Mouse (Mus musculus) embryonic facial prominence, embryonic 15.5 days (tissue): ENCODE data around the gene Susd1. TPM values are rescaled to one million over a fixed set of nuclear protein-coding genes. Genes with fewer than 3 reads are reported as not detected.

ENCODE experiments used
- ATAC-seq: fragments of 200-750 bp; cut with Nextera tagmentation; 2 replicates; pipeline ENCODE4 v1.8.0; 2017; ENCODE audit warnings: low read depth, moderate TSS enrichment; ENCODE audit not compliant: insufficient number of reproducible peaks, low FRiP score, low TSS enrichment
- H3K27ac ChIP-seq: fragments of 300-500 bp; sonication (generic); replicated peaks from 2 replicates; pipeline ENCODE4 v1.5.1; 2015; ENCODE audit warnings: mild to moderate bottlenecking, inconsistent platforms
- H3K27me3 ChIP-seq: fragments of 300-500 bp; sonication (generic); 2 replicates; pipeline ENCODE4 v1.6.1; 2015; ENCODE audit warnings: inconsistent platforms
- H3K36me3 ChIP-seq: fragments of 300-500 bp; sonication (generic); 2 replicates; pipeline ENCODE4 v1.6.1; 2015; ENCODE audit warnings: mild to moderate bottlenecking, inconsistent platforms
- H3K4me1 ChIP-seq: fragments of 300-500 bp; sonication (generic); 2 replicates; pipeline ENCODE4 v1.6.1; 2015; ENCODE audit warnings: inconsistent platforms
- H3K4me2 ChIP-seq: fragments of 300-500 bp; sonication (generic); replicated peaks from 2 replicates; pipeline ENCODE4 v1.6.1; 2015; ENCODE audit warnings: mild to moderate bottlenecking, inconsistent platforms
- H3K4me3 ChIP-seq: fragments of 300-500 bp; sonication (generic); replicated peaks from 2 replicates; pipeline ENCODE4 v1.5.1; 2015; ENCODE audit warnings: mild to moderate bottlenecking, inconsistent platforms
- H3K9ac ChIP-seq: fragments of 300-500 bp; sonication (generic); 2 replicates; pipeline ENCODE4 v1.6.1; 2015; ENCODE audit warnings: inconsistent platforms
- H3K9me3 ChIP-seq: fragments of 300-500 bp; sonication (generic); replicated peaks from 2 replicates; pipeline ENCODE4 v1.6.1; 2016; ENCODE audit warnings: inconsistent platforms
- WGBS: fragments of 180-500 bp; shearing (Covaris S2); methylation state at CpG from one replicate; pipeline ENCODE4 v1.1.7; 2015; 5-methylcytosine and 5-hydroxymethylcytosine counted together
- polyA plus RNA-seq: library from polyadenylated mRNA; unstranded; fragments of >200 nt; fragmentation: Nextera tagmentation; extraction: Ambion mirVana; gene quantifications from 2 replicates; pipeline ENCODE4 v1.2.1, GENCODE M21; 2015

Susd1 gene
- polyA plus RNA-seq, 1 experiment from 2014 or later, result 4.4 TPM

DNA sequence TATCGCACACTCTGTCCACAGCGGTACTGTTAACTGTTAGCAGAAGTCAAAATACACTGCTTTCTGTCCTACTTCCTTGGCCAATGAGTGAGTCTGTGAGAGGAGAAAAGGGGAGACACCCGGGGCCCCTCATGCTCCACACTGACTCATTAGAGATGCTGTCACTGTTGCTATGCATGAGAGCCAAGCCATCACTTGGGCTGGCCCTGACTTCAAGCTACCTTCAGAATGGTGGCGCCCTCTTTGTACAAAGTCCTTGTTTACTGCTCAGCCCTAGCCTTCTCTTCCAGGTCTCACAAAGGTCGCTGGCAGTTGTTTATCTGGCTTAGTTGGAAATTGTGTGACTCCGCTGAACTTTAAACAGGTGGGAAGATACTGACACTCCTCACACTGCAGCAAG lies 119.8 kb downstream of the Susd1 start:
- no peak overlapping the region for H3K27ac ChIP-seq
- 87% methylated on average over 6 of the region's 6 CpGs for WGBS
- no peaks in the 10 kb centered on the region for H3K36me3 ChIP-seq
- no peaks in the 10 kb centered on the region for H3K27me3 ChIP-seq
- H3K4me3 ChIP-seq, result no peak overlapping the region
- no peak overlapping the region for H3K9ac ChIP-seq
- no peak for ATAC-seq
- H3K4me1 ChIP-seq, result peaks cover 29% of the 10 kb centered on the region
- H3K9me3 ChIP-seq, result no peaks in the 10 kb centered on the region
- no peak overlapping the region for H3K4me2 ChIP-seq

DNA sequence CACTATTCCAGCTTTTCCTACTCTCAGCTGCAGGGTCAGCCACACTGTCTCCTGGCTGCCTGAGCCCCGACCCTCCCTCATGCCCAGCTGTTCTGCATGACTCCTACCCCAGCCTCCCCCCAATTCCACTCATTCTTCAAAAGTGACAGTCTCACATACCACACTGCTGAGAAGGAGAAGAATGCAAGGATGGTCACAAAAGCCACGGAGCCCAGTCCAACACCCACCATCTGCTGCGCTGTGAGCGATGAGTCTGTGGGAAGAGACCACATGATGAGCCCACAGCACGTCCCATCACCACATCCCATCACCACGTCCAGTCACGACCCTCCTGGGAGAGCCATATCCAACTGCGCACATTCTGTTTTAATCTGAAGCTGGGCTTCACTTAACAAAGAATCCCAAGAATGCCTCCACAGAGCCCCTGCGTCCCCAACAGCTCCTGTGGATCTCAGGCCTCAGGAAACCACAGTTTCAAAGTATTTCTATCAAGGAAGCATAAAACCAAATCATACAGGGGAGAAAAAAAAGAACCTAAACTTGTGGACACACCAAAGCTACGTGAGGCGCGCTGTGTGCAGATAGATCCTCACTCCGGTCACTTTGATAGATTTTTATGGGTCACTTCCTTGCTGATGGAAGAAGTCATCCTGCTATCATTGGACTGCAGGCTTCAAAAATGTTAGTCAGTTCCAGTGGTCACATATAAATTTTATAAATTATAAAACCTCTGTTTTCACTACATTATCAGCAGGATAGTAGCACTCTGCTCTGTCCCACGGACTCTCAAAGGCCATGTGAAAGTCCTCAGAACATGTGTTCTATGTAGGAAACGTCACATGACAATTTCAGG lies 122.7 kb downstream of the Susd1 start:
- Histone ChIP-seq H3K4me1 (peaks cover 8% of the 10 kb centered on the region; the same call in 1 of the 2 replicates), H3K27ac (peak overlapping the region; percentile 44; the same call in 1 of the 2 replicates), H3K36me3 (no peaks in the 10 kb centered on the region), H3K9me3 (no peaks in the 10 kb centered on the region), H3K4me3 (no peak overlapping the region), H3K4me2 (0 out of 2 replicates have a peak overlapping the region, but pooled peaks have one; percentile 8), H3K27me3 (no peaks in the 10 kb centered on the region), H3K9ac (no peak overlapping the region)
- ATAC-seq, result peak; percentile 82
- WGBS, result 38% methylated on average over 15 of the region's 15 CpGs

DNA sequence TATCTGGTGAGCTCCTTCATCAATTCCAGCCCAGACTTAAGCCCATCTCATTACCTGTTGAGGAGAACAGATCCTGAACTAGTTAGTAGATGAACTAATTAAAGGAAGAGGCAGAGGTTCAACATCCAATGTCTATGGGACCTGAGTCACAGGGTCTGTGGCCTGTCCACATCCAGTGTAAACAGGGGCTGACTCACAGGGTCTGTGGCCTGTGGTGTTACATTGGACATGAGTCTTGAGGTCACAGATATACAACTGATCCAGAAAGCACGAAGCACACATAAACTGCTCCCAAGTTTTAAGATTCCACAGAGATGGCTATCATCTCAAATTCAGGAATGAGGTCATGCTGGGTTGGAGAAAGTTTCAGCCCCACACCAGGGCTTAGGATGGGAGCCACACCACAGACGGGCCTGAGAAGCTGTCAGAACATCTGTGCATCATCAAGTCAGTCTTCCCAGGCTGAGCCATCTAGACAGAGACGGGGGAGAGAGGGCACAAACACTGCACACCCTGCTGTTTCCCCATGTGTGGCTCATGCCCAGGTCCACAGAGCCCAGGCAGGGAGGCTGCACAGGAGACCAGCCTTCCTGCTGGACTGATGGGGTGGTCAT lies 123.4 kb downstream of the Susd1 start:
- peak; percentile 69 for ATAC-seq
- peak overlapping the region; percentile 44; the same call in 1 of the 2 replicates for H3K27ac ChIP-seq
- no peak overlapping the region for H3K9ac ChIP-seq
- H3K27me3 ChIP-seq, result no peaks in the 10 kb centered on the region
- no peak overlapping the region for H3K4me3 ChIP-seq
- no peaks in the 10 kb centered on the region for H3K36me3 ChIP-seq
- peaks cover 8% of the 10 kb centered on the region; the same call in 1 of the 2 replicates for H3K4me1 ChIP-seq
- WGBS, result 42% methylated on average over 3 of the region's 3 CpGs
- H3K4me2 ChIP-seq, result no peak overlapping the region
- no peaks in the 10 kb centered on the region for H3K9me3 ChIP-seq

DNA sequence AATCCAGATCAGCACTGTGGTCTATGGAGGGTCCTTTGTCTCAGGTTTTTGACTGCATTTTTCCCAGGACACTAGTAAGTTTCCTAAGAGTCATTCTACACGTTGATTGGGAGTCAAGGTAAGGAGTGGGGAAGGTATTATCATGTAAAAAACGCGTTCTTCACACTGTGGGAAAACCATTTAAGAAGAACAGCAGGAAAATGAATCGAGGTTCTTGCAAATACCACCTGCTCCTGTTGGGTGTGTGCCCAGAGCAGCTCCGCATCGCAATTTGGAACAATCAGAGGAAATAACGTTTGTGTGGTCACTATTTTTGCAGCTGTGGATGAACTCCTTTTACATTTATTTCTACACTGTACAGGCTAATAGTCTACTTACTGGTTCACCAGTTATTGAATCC lies 125.5 kb downstream of the Susd1 start:
- Histone ChIP-seq H3K36me3 (no peaks in the 10 kb centered on the region), H3K4me2 (no peak overlapping the region), H3K4me3 (no peak overlapping the region), H3K27me3 (no peaks in the 10 kb centered on the region), H3K9ac (no peak overlapping the region), H3K9me3 (no peaks in the 10 kb centered on the region), H3K27ac (no peak overlapping the region), H3K4me1 (peaks cover 8% of the 10 kb centered on the region; the same call in 1 of the 2 replicates)
- no peak for ATAC-seq
- 56% methylated on average over 7 of the region's 7 CpGs for WGBS

DNA sequence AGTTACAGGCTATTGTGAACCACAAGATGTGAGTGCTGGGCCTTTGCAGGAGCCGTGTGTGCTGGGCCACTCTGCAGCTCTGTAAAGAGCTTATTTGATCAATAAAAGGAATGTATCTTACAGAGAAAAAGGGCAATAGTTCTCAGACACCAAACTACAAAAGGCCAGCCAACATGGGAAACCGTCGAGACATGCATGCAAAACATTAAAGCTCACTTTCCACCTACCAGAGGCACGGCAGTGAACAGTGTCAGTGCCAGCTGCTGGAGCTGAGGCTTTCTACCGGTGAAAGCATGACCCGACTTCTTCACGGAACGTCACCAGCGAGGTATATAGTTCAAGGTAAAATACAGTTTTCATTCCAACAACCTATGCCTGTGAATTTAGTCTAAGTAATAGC lies 127.8 kb downstream of the Susd1 start:
- no peaks in the 10 kb centered on the region for H3K36me3 ChIP-seq
- no peak overlapping the region for H3K27ac ChIP-seq
- H3K4me1 ChIP-seq, result peaks cover 7% of the 10 kb centered on the region; the same call in 1 of the 2 replicates
- 73% methylated on average over 9 of the region's 9 CpGs for WGBS
- no peak overlapping the region for H3K4me3 ChIP-seq
- ATAC-seq, result no peak
- H3K9me3 ChIP-seq, result no peaks in the 10 kb centered on the region
- no peak overlapping the region for H3K9ac ChIP-seq
- no peak overlapping the region for H3K4me2 ChIP-seq
- no peaks in the 10 kb centered on the region for H3K27me3 ChIP-seq

DNA sequence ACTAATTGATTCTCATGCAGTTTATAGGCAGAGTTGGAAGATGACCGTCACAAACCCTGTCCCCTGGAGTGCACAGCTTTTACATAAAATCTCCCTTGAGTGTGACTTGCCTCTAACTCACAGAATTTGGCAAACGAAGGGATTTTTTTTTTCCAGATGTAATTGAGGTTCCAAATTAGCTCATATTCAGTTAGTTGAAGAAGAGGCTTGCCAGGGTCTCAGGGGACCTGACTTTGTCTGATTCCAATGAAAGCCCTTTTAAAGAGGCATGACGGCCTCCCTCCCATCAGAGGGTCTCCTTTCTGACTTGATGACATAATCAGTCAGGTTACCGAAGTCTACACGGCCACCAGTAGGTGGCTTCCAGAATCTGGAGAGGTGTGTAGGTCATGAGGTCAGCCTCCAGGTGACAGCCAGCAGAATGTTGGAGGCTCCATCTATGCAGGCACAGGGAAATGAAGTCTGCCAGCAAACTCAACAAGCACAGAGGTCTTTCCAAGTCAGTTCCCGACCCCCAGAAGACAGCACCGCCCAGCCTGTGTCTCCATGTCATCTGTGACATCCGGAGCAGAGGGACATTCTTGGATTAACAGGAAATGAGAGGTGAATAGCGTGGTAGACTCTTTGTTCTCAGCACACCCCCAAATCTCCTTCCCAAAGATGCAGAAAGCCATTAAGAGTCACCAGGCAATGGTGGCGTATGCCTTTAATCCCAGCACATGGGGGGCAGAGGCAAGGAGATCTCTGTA lies 130.4 kb downstream of the Susd1 start:
- no peak for ATAC-seq
- Histone ChIP-seq H3K4me1 (no peaks in the 10 kb centered on the region), H3K9me3 (no peaks in the 10 kb centered on the region), H3K27ac (no peak overlapping the region), H3K4me2 (no peak overlapping the region), H3K27me3 (no peaks in the 10 kb centered on the region), H3K4me3 (no peak overlapping the region), H3K9ac (no peak overlapping the region), H3K36me3 (no peaks in the 10 kb centered on the region)
- 67% methylated on average over 10 of the region's 10 CpGs for WGBS

DNA sequence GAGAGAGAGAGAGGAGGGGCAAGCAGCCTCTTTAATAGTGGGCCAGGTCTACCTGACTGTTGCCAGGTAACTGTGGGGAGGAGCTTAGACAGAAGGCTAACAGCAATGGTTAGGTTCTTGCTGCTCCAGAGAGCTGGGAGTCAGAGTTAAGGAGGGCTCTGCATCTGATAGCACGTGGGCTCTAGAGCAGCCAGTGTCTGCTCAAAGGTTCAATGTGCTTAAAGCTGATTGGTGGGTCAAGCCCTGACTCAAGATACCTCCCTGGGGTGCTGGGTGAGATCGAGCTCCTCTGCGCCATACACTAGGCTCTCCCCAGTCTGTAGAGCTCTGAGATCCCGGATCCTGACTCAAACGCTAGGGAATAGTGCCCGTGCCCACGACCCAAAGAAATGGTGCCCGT lies 136.0 kb downstream of the Susd1 start:
- no peaks in the 10 kb centered on the region for H3K9me3 ChIP-seq
- WGBS, result 91% methylated on average over 8 of the region's 8 CpGs

DNA sequence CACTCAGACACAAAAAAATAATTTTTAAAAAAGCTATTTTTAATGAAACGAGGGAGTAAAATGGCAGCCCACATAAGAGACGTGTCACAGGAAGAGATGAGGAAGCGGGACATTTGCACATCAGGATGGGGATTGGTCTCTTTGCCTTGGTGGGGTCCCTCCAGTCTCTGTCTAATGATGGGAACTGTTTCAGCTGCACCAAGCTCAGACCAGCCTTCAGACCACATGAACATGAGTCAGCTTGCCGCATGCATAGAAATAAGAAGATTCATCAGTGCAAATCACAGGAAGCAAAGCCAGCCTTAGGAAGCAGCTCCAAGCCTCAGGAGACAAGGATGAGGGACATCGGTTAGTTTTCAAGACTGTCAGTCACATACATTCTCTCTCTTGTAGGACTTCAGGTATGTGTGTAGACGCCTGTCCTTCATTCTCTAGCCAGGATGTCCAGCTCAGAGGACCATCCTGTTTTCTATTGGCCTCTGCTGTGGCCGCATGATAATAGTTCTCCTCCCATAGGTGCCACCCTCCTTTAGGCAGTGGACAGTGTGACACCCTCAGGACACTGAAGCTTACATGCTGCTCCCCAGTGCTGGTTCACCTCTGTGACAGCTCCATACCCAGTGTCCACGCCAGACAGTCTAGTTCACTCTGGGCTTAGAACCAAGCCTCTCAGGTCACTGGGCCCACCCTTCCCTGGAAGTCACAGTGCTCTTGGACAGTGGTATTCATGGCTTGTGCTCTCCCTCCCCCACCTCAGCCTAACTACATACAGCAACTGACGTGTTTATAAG lies 137.2 kb downstream of the Susd1 start:
- no peak overlapping the region for H3K4me3 ChIP-seq
- no peak overlapping the region for H3K27ac ChIP-seq
- H3K36me3 ChIP-seq, result no peaks in the 10 kb centered on the region
- H3K27me3 ChIP-seq, result no peaks in the 10 kb centered on the region
- no peak overlapping the region for H3K4me2 ChIP-seq
- no peaks in the 10 kb centered on the region for H3K9me3 ChIP-seq
- no peak for ATAC-seq
- 85% methylated on average over 9 of the region's 9 CpGs for WGBS
- no peaks in the 10 kb centered on the region for H3K4me1 ChIP-seq
- H3K9ac ChIP-seq, result no peak overlapping the region

More for the DNA sequence above, 136.0 kb downstream of the Susd1 start:
- Histone ChIP-seq H3K27me3 (no peaks in the 10 kb centered on the region), H3K4me3 (no peak overlapping the region), H3K36me3 (no peaks in the 10 kb centered on the region), H3K9ac (no peak overlapping the region), H3K4me2 (no peak overlapping the region), H3K27ac (no peak overlapping the region), H3K4me1 (no peaks in the 10 kb centered on the region)
- no peak for ATAC-seq

DNA sequence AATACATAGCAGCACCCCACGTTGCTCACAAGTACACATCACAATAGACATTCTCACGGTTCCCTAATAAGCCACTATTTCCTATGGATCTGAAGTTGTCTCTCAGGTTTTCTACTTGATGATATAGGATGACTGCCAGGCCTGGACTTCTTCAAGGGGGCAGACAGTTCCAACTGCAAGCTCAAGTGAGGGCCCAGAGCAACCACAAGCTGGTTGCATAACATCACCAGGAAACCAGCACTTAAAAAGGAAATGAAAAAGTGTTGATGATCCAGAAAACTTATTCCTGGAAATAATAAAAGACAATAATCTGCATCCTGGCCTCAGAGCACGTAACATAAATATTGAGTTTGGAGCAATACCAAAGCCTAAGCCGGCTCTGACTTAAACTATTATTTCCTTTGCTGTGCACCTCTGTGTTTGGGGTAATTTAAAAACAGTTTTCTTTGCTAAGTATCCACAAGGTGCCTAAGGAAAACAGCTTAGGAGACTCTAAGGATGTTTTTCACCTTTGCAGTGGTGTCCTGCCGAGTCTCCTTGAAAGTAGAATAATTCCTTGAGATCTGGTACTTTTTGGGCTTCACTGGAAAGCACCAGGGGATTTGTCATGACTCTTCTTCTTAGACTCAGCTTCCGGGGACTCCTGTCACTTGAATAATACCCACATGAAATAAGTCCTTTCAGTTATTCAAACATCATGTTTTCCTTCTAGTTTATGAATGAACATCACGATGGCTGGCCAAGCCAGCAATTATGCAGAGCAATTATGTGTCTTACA lies 139.5 kb downstream of the Susd1 start:
- Histone ChIP-seq H3K27me3 (no peaks in the 10 kb centered on the region), H3K4me1 (no peaks in the 10 kb centered on the region), H3K4me3 (no peak overlapping the region), H3K36me3 (no peaks in the 10 kb centered on the region), H3K4me2 (no peak overlapping the region), H3K27ac (no peak overlapping the region), H3K9me3 (no peaks in the 10 kb centered on the region), H3K9ac (no peak overlapping the region)
- 57% methylated on average over 7 of the region's 7 CpGs for WGBS
- no peak for ATAC-seq

DNA sequence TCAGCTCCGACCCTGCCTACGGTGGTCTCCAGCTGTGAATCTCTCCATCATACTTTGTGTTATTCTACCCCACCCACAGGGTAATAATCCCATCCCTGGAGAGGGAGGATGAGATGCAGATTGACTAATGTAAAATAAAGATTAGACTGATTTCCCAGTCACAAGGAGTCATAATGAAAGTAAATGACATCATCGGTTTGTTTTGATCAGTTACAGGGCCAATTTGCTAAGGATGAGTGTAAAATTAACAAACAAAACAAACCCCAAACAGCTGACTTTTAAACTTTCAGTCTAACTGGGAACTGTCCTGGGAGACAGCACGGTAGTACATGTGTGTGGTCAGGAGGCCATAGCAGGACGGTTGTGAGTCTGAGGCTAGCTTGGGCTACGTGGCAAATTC lies 143.3 kb downstream of the Susd1 start:
- no peak overlapping the region for H3K4me3 ChIP-seq
- no peaks in the 10 kb centered on the region for H3K27me3 ChIP-seq
- no peak overlapping the region for H3K27ac ChIP-seq
- H3K4me1 ChIP-seq, result no peaks in the 10 kb centered on the region
- H3K4me2 ChIP-seq, result no peak overlapping the region
- ATAC-seq, result no peak
- H3K36me3 ChIP-seq, result no peaks in the 10 kb centered on the region
- no peaks in the 10 kb centered on the region for H3K9me3 ChIP-seq
- WGBS, result 62% methylated on average over 6 of the region's 6 CpGs
- H3K9ac ChIP-seq, result no peak overlapping the region
